Mouse (Mus musculus) C2C12 (cell line): ENCODE data around the gene Krt6a. TPM values are rescaled to one million over a fixed set of nuclear protein-coding genes. Genes with fewer than 3 reads are reported as not detected.

ENCODE experiments used
- H3K27me3 ChIP-seq: one replicate; pipeline ENCODE4 v1.6.1; 2011; ENCODE audit not compliant: control insufficient read depth, insufficient read depth, insufficient read length
- H3K36me3 ChIP-seq: one replicate; pipeline ENCODE4 v1.6.1; 2011; ENCODE audit not compliant: control insufficient read depth, insufficient read depth
- H3K4me3 ChIP-seq: one replicate; pipeline ENCODE4 v1.5.1; 2011; ENCODE audit warnings: mild to moderate bottlenecking, control low read depth; ENCODE audit not compliant: poor library complexity, insufficient read depth, severe bottlenecking
- H3K79me2 ChIP-seq: one replicate; pipeline ENCODE4 v1.6.1; 2011; ENCODE audit not compliant: control insufficient read depth, insufficient read depth
- H3K79me3 ChIP-seq: one replicate; pipeline ENCODE4 v1.6.1; 2011; ENCODE audit warnings: low read depth, control low read depth
- H3ac ChIP-seq: one replicate; pipeline ENCODE3; 2011; ENCODE audit warnings: low read depth; ENCODE audit not compliant: control insufficient read depth, insufficient read length
- CEBPB ChIP-seq: IDR thresholded peaks from one replicate; pipeline ENCODE4 v1.6.1; 2011; ENCODE audit warnings: low read depth, mild to moderate bottlenecking, control low read depth, moderate library complexity
- CTCF ChIP-seq: IDR thresholded peaks from one replicate; pipeline ENCODE4 v1.5.1; 2011; ENCODE audit not compliant: control insufficient read depth, insufficient read depth, insufficient read length
- FOSL1 ChIP-seq: IDR thresholded peaks from one replicate; pipeline ENCODE4 v1.8.0; 2011; ENCODE audit warnings: mild to moderate bottlenecking, low read length; ENCODE audit not compliant: poor library complexity, insufficient read depth, severe bottlenecking
- MAX ChIP-seq: IDR thresholded peaks from one replicate; pipeline ENCODE4 v1.6.1; 2011; ENCODE audit warnings: mild to moderate bottlenecking, control low read depth
- MYOD1 ChIP-seq: IDR thresholded peaks from one replicate; pipeline ENCODE4 v1.6.1; 2011; ENCODE audit warnings: low read depth; ENCODE audit not compliant: control insufficient read depth, insufficient read length
- MYOG ChIP-seq: IDR thresholded peaks from one replicate; pipeline ENCODE4 v1.6.1; 2011; ENCODE audit not compliant: control insufficient read depth, insufficient read length; ENCODE audit errors: extremely low read depth
- USF1 ChIP-seq: IDR thresholded peaks from one replicate; pipeline ENCODE4 v1.6.1; 2011; ENCODE audit warnings: low read depth, mild to moderate bottlenecking, control low read depth, moderate library complexity
- polyA plus RNA-seq: library from polyadenylated mRNA; unstranded; fragments of >200 nt; fragmentation: generic; extraction: Trizol; gene quantifications from one replicate; pipeline ENCODE4 v1.2.1, GENCODE M21; 2012; ENCODE audit warnings: missing spikeins

Gene Krt6a
- polyA plus RNA-seq, 1 experiment = not detected

- Histone ChIP-seq H3K36me3 (no peaks in the 10 kb centered on the region), H3ac (no peak overlapping the region), H3K27me3 (peaks cover 18% of the 10 kb centered on the region), H3K79me3 (no peaks in the 10 kb centered on the region), H3K79me2 (no peaks in the 10 kb centered on the region), H3K4me3 (no peak overlapping the region)
- TF ChIP-seq CTCF (no peak), USF1 (no peak), MYOG (no peak), MAX (no peak), MYOD1 (no peak), FOSL1 (no peak), CEBPB (no peak)
These were observed 20.2 kb upstream of the Krt6a start for GRCm38 (mm10) chr15:101714356-101714755.

- TF ChIP-seq CEBPB = no peak
- TF ChIP-seq FOSL1 = no peak
- TF ChIP-seq USF1 = no peak
- TF ChIP-seq MYOD1 = no peak
- no peak for TF ChIP-seq CTCF
- no peak for TF ChIP-seq MYOG
- TF ChIP-seq MAX = no peak
- peaks cover 18% of the 10 kb centered on the region for H3K27me3 ChIP-seq
- no peaks in the 10 kb centered on the region for H3K79me2 ChIP-seq
- H3K4me3 ChIP-seq = no peak overlapping the region
- no peaks in the 10 kb centered on the region for H3K36me3 ChIP-seq
- H3ac ChIP-seq = no peak overlapping the region
- H3K79me3 ChIP-seq = no peaks in the 10 kb centered on the region
These were observed 19.6 kb upstream of the Krt6a start for GRCm38 (mm10) chr15:101713731-101714130.

GRCm38 (mm10) chr15:101712720-101713119 lies 18.6 kb upstream of the Krt6a start, which contains the start of gene Krt5:
Krt5 (minus strand) TSS chr15:101712898.
- Histone ChIP-seq H3K79me2 (no peaks in the 10 kb centered on the region), H3K4me3 (no peak within 1 kb of the TSS), H3ac (no peak within 1 kb of the TSS), H3K79me3 (no peaks in the 10 kb centered on the region), H3K27me3 (peaks cover 18% of the 10 kb centered on the region), H3K36me3 (no peaks in the 10 kb centered on the region)
- no peak for TF ChIP-seq MYOD1
- no peak for TF ChIP-seq CTCF
- no peak for TF ChIP-seq MYOG
- TF ChIP-seq FOSL1 = no peak
- TF ChIP-seq USF1 = no peak
- no peak for TF ChIP-seq MAX
- TF ChIP-seq CEBPB = no peak

GRCm38 (mm10) chr15:101708683-101709082 lies 14.6 kb upstream of the Krt6a start:
- Histone ChIP-seq H3K27me3 (peaks cover 25% of the 10 kb centered on the region), H3K4me3 (no peak overlapping the region), H3K79me3 (no peaks in the 10 kb centered on the region), H3K79me2 (no peaks in the 10 kb centered on the region), H3ac (no peak overlapping the region), H3K36me3 (no peaks in the 10 kb centered on the region)
- TF ChIP-seq USF1 = no peak
- TF ChIP-seq MYOG = no peak
- TF ChIP-seq FOSL1 = no peak
- no peak for TF ChIP-seq MAX
- no peak for TF ChIP-seq CEBPB
- no peak for TF ChIP-seq CTCF
- TF ChIP-seq MYOD1 = no peak

- Histone ChIP-seq H3K4me3 (no peak overlapping the region), H3K27me3 (peaks cover 17% of the 10 kb centered on the region), H3ac (no peak overlapping the region), H3K36me3 (no peaks in the 10 kb centered on the region), H3K79me2 (no peaks in the 10 kb centered on the region), H3K79me3 (no peaks in the 10 kb centered on the region)
- TF ChIP-seq MAX (no peak), MYOG (no peak), CEBPB (no peak), CTCF (no peak), MYOD1 (no peak), USF1 (no peak), FOSL1 (no peak)
These were observed 13.3 kb upstream of the Krt6a start for GRCm38 (mm10) chr15:101707454-101707853.

GRCm38 (mm10) chr15:101704066-101704465 lies 10.0 kb upstream of the Krt6a start:
- Histone ChIP-seq H3K4me3 (no peak overlapping the region), H3K79me3 (no peaks in the 10 kb centered on the region), H3K79me2 (no peaks in the 10 kb centered on the region), H3ac (no peak overlapping the region), H3K36me3 (no peaks in the 10 kb centered on the region), H3K27me3 (peaks cover 14% of the 10 kb centered on the region)
- TF ChIP-seq MYOG = no peak
- TF ChIP-seq FOSL1 = no peak
- no peak for TF ChIP-seq USF1
- no peak for TF ChIP-seq MYOD1
- TF ChIP-seq CTCF = no peak
